Mouse (Mus musculus): ENCODE results near the gene Hdx. TPM values are rescaled to one million over a fixed set of nuclear protein-coding genes. Genes with fewer than 3 reads are reported as not detected.

Gene Hdx
- 0.65 and 0.68 TPM in 2 replicates for polyA plus RNA-seq (2015; fragmentation: Nextera tagmentation; extraction: Ambion mirVana)

DNA sequence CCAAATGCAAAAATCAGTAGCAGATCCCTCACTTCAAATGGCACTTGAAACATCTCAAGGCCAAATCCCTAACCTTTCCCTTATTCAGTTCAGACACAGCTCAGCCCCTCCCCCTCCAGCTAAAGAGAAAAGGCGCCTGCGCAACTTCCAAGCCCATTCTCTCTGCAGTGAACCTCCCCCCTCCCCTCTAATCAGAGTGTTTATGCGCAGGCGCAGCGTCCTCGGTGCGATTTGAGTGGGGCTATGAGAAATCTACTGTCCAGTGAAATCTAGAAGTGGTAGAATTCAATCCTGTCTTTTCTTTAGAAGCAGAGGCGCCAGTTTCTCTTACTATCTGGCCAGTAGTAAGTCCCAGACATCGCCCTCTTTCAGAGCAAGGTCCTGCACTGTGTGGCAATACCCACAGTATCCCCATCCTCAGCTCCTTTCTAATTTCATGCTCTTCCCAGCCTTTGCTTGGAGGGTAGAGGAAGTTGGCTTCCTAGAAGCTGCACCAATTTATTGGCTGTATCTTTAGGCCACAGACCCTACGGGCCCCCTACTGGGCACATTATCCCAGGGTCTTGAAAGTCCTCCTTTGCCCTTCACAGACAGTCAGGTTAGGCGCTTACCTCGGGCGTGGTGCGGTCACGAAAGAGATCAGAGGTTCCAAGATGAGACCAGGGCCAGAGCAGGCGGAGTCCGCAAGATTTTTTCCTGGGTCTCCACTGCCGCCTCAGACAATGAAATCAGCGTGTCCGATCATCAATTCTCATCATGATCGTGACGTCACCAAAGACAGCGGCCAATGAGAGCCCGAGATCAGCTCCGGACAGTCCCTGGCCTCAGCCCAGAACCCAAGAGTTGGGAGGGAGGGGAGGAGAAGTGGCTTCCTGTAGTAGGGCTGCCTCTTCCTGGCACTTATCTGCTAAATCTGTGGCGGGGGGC lies at the start of gene Hdx:
Gene Hdx (minus strand): TSS at position 724 of the 927 bp plus-strand sequence.
- Histone ChIP-seq H3K36me3 (no peaks in the 10 kb centered on the region), H3K4me2 (peak within 1 kb of the TSS; percentile 70), H3K27ac (replicated peaks) (peak within 1 kb of the TSS; percentile 70), H3K27me3 (replicated peaks) (no peaks in the 10 kb centered on the region), H3K9ac (peak within 1 kb of the TSS; percentile 78), H3K9me3 (no peaks in the 10 kb centered on the region), H3K4me3 (peak within 1 kb of the TSS; percentile 61), H3K4me1 (no peaks in the 10 kb centered on the region)
- 12% methylated on average over 26 of the region's 26 CpGs for WGBS
- peak; percentile 73 for ATAC-seq (ENCODE audit: extremely low read depth, insufficient number of reproducible peaks, low FRiP score, low TSS enrichment)

DNA sequence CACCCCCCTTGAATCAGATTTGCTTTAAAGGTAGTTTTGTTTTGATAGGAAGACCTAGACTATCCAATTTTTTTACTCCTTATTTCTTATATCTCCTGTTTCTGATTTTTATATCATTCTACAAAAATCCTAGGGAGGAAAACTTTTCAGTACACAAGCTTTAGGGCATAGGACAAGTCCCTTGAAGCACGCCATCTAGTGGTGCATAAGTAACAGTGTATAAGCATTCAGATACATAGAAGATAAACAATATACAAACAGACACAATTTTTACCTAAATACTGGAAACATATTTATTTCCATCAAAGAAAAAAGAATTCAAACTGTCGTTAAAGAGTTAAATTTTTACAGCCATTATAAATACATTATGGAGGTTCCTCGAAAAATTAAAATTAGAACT lies 11.2 kb downstream of the Hdx start:
- no peaks in the 10 kb centered on the region for H3K27me3 ChIP-seq (replicated peaks)
- no peak overlapping the region for H3K9ac ChIP-seq
- no peak overlapping the region for H3K4me3 ChIP-seq
- ATAC-seq (ENCODE audit: extremely low read depth, insufficient number of reproducible peaks, low FRiP score, low TSS enrichment) = no peak
- H3K4me1 ChIP-seq = no peaks in the 10 kb centered on the region
- WGBS = 52% methylated on average over 3 of the region's 3 CpGs
- no peaks in the 10 kb centered on the region for H3K36me3 ChIP-seq
- no peak overlapping the region for H3K4me2 ChIP-seq
- H3K9me3 ChIP-seq = no peaks in the 10 kb centered on the region
- no peak overlapping the region for H3K27ac ChIP-seq (replicated peaks)

DNA sequence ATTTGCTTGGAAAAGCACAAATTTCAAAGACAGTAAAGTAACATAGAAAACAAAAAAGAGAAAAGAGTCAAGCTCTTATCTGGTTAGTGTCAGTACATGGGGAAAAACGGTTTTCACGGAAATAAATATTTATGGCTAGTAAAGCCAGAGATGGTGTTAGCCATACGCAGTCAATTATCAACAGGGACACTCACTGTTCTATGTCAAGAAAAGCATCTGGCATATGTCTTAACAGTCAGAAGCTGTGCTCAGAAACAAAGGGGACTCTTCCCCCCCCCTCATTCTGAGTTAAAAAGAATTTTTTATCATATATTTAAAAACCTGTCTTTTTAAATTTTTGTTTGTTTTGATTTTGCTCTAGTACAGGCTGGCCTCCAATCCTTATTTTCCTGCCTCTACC lies 25.2 kb downstream of the Hdx start:
- H3K27me3 ChIP-seq (replicated peaks) = no peaks in the 10 kb centered on the region
- H3K9me3 ChIP-seq = no peaks in the 10 kb centered on the region
- H3K9ac ChIP-seq = no peak overlapping the region
- no peak overlapping the region for H3K27ac ChIP-seq (replicated peaks)
- WGBS = 40% methylated on average over 3 of the region's 3 CpGs
- no peak overlapping the region for H3K4me3 ChIP-seq
- no peaks in the 10 kb centered on the region for H3K4me1 ChIP-seq
- no peaks in the 10 kb centered on the region for H3K36me3 ChIP-seq
- H3K4me2 ChIP-seq = no peak overlapping the region
- ATAC-seq (ENCODE audit: extremely low read depth, insufficient number of reproducible peaks, low FRiP score, low TSS enrichment) = no peak

- ATAC-seq (ENCODE audit: extremely low read depth, insufficient number of reproducible peaks, low FRiP score, low TSS enrichment) = no peak
- 50% methylated on average over 5 of the region's 5 CpGs for WGBS
- H3K4me1 ChIP-seq = no peaks in the 10 kb centered on the region
- H3K4me2 ChIP-seq = no peak overlapping the region
- no peak overlapping the region for H3K4me3 ChIP-seq
- no peak overlapping the region for H3K27ac ChIP-seq (replicated peaks)
- H3K9ac ChIP-seq = no peak overlapping the region
- H3K27me3 ChIP-seq (replicated peaks) = no peaks in the 10 kb centered on the region
- H3K36me3 ChIP-seq = no peaks in the 10 kb centered on the region
- no peaks in the 10 kb centered on the region for H3K9me3 ChIP-seq
Measured at GRCm38 (mm10) chrX:111660381-111660780, 36.5 kb downstream of the Hdx start.

GRCm38 (mm10) chrX:111658671-111659070 lies 38.2 kb downstream of the Hdx start:
- Histone ChIP-seq H3K36me3 (no peaks in the 10 kb centered on the region), H3K27me3 (replicated peaks) (no peaks in the 10 kb centered on the region), H3K4me2 (no peak overlapping the region), H3K9ac (no peak overlapping the region), H3K4me3 (no peak overlapping the region), H3K9me3 (no peaks in the 10 kb centered on the region), H3K4me1 (no peaks in the 10 kb centered on the region), H3K27ac (replicated peaks) (no peak overlapping the region)
- no peak for ATAC-seq (ENCODE audit: extremely low read depth, insufficient number of reproducible peaks, low FRiP score, low TSS enrichment)
- WGBS = 83% methylated on average over 4 of the region's 4 CpGs

GRCm38 (mm10) chrX:111644945-111645344 lies 51.9 kb downstream of the Hdx start:
- WGBS = 48% methylated on average over 4 of the region's 4 CpGs
- Histone ChIP-seq H3K4me2 (no peak overlapping the region), H3K4me1 (no peaks in the 10 kb centered on the region), H3K27ac (replicated peaks) (no peak overlapping the region), H3K36me3 (no peaks in the 10 kb centered on the region), H3K9me3 (no peaks in the 10 kb centered on the region), H3K9ac (no peak overlapping the region), H3K4me3 (no peak overlapping the region), H3K27me3 (replicated peaks) (no peaks in the 10 kb centered on the region)
- ATAC-seq (ENCODE audit: extremely low read depth, insufficient number of reproducible peaks, low FRiP score, low TSS enrichment) = no peak

DNA sequence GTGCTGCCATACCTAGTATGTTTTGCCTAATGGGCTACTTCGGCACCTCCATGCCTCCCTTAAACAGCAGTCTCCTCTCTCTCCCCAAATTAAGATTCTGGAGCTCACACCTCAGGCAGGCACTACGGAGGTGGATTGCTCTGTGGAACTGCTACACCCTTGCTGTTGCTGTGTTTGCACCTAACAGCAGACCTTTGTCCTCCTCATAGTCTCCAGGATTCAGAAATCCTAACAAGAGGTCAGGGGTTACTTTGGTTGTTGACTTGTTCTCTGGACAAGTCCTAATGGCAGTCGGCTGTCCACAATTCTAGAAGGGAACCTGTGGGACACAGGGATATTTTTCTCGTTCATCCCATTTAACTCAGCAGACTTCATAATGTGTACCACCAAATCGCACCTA lies 56.3 kb downstream of the Hdx start:
- H3K4me2 ChIP-seq = no peak overlapping the region
- ATAC-seq (ENCODE audit: extremely low read depth, insufficient number of reproducible peaks, low FRiP score, low TSS enrichment) = no peak
- no peak overlapping the region for H3K4me3 ChIP-seq
- H3K9ac ChIP-seq = no peak overlapping the region
- no peaks in the 10 kb centered on the region for H3K36me3 ChIP-seq
- H3K27ac ChIP-seq (replicated peaks) = no peak overlapping the region
- H3K27me3 ChIP-seq (replicated peaks) = no peaks in the 10 kb centered on the region
- no peaks in the 10 kb centered on the region for H3K4me1 ChIP-seq
- WGBS = 81% methylated on average over 5 of the region's 5 CpGs
- no peaks in the 10 kb centered on the region for H3K9me3 ChIP-seq

DNA sequence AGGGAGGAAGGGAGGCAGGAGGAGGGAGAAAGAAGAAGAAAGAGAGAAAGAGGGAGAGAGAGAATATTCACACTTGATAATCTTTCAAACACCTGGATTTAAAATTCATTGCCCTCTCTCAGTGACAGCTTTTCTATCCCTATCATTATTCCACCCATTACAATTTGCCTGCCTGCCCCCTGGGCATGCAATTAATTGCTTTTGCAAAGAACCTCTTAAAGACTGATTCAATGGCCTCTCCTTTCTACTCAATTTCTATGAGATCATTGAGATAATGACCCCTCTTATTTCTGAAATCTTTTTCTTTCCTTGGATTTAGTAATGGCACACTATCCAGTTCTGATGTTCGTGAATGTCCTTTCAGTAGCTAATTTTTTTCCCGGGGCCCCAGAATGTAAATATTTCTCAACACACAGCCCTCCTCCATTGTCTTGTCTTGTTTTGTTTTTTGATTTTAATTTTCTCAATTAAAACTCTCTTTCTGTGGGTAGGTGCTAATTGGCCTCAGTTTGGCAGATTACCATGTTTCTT lies 99.2 kb downstream of the Hdx start:
- no peaks in the 10 kb centered on the region for H3K9me3 ChIP-seq
- H3K36me3 ChIP-seq = no peaks in the 10 kb centered on the region
- H3K27me3 ChIP-seq (replicated peaks) = no peaks in the 10 kb centered on the region
- no peak overlapping the region for H3K4me3 ChIP-seq
- WGBS = 68% methylated on average over 2 of the region's 2 CpGs
- no peak overlapping the region for H3K27ac ChIP-seq (replicated peaks)
- no peak overlapping the region for H3K4me2 ChIP-seq
- no peak overlapping the region for H3K9ac ChIP-seq
- ATAC-seq (ENCODE audit: extremely low read depth, insufficient number of reproducible peaks, low FRiP score, low TSS enrichment) = no peak
- H3K4me1 ChIP-seq = no peaks in the 10 kb centered on the region

- Histone ChIP-seq H3K9me3 (no peaks in the 10 kb centered on the region), H3K4me1 (no peaks in the 10 kb centered on the region), H3K4me3 (no peak overlapping the region), H3K4me2 (no peak overlapping the region), H3K27ac (replicated peaks) (no peak overlapping the region), H3K27me3 (replicated peaks) (no peaks in the 10 kb centered on the region), H3K9ac (no peak overlapping the region), H3K36me3 (no peaks in the 10 kb centered on the region)
- 47% methylated on average over 4 of the region's 4 CpGs for WGBS
- no peak for ATAC-seq (ENCODE audit: extremely low read depth, insufficient number of reproducible peaks, low FRiP score, low TSS enrichment)
Measured at GRCm38 (mm10) chrX:111587616-111588015, 109.3 kb downstream of the Hdx start.

DNA sequence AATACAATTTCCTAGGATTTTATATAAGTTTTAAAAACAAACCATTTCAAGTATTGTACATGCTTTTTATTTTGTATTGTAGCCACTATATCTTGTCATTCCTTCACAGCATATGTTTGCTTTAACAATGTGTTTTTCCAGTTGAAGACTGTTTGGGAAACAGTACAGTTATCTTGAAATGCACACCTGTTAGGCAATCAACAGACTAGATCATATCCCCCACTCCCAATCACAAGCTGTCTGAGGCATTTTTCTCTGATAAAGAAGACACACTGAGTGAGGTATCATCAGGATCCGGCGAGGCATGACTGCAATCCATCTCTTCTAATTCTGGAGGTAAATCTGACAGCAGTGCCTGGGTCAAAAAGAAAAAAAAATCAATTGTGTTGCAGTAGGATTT lies 119.8 kb downstream of the Hdx start:
- H3K27me3 ChIP-seq (replicated peaks) = no peaks in the 10 kb centered on the region
- H3K9me3 ChIP-seq = no peaks in the 10 kb centered on the region
- no peak for ATAC-seq (ENCODE audit: extremely low read depth, insufficient number of reproducible peaks, low FRiP score, low TSS enrichment)
- no peaks in the 10 kb centered on the region for H3K36me3 ChIP-seq
- H3K9ac ChIP-seq = no peak overlapping the region
- 66% methylated on average over 2 of the region's 2 CpGs for WGBS
- H3K4me3 ChIP-seq = no peak overlapping the region
- H3K4me2 ChIP-seq = no peak overlapping the region
- H3K27ac ChIP-seq (replicated peaks) = no peak overlapping the region
- no peaks in the 10 kb centered on the region for H3K4me1 ChIP-seq

DNA sequence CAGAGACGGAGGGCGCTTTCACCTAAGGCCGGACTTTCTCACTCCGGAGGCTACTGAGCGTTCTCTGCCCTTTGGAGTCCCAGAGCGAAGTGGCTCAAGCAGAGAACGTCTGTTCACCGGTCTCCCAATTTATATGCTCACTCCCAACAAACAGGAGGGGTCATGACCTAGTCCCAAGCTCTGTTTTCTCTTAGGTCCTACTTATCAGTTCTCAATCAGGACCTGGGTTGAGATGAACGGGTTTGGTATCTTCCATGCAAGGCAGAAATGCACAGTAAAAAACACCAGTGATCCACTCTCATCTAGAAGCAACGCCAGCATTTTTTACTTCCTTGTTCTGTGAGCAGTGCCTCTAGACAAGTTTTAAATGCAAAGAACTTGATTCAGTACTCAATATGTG lies 159.0 kb downstream of the Hdx start, which contains the start of gene Rps6ka6:
Gene Rps6ka6 (minus strand): TSS at position 101 of the 400 bp plus-strand sequence.
- WGBS = 53% methylated on average over 10 of the region's 10 CpGs
- Histone ChIP-seq H3K4me1 (no peaks in the 10 kb centered on the region), H3K9me3 (no peaks in the 10 kb centered on the region), H3K4me3 (no peak within 1 kb of the TSS), H3K36me3 (no peaks in the 10 kb centered on the region), H3K4me2 (no peak within 1 kb of the TSS), H3K9ac (no peak within 1 kb of the TSS), H3K27ac (replicated peaks) (no peak within 1 kb of the TSS), H3K27me3 (replicated peaks) (no peaks in the 10 kb centered on the region)
- ATAC-seq (ENCODE audit: extremely low read depth, insufficient number of reproducible peaks, low FRiP score, low TSS enrichment) = no peak
